Mouse (Mus musculus) lung, embryonic 14.5 days (tissue): ENCODE measurements at regions not wholly inside any gene's neighbourhood (a gene's known extent, or its start where the extent isn't known, plus 50 kb on each side); places are given as distances from the start of the nearest gene placed in this dataset.

Source experiments
- ATAC-seq: fragments of 200-750 bp; cut with Nextera tagmentation; 2 replicates; pipeline ENCODE4 v1.8.0; 2017; ENCODE audit warnings: mild to moderate bottlenecking, moderate TSS enrichment, moderate library complexity; ENCODE audit not compliant: insufficient read depth
- DNase-seq: peaks from one replicate; pipeline ENCODE4 v3.0.0-alpha.2; 2015
- H3K27ac ChIP-seq: fragments of 300-500 bp; sonication (generic); 2 replicates; pipeline ENCODE4 v1.5.1; 2014; ENCODE audit warnings: low read depth, mild to moderate bottlenecking, moderate library complexity
- H3K27me3 ChIP-seq: fragments of 300-500 bp; sonication (generic); 2 replicates; pipeline ENCODE4 v1.6.1; 2014; ENCODE audit warnings: low read length, control low read depth; ENCODE audit not compliant: insufficient read depth
- H3K36me3 ChIP-seq: fragments of 300-500 bp; sonication (generic); 2 replicates; pipeline ENCODE4 v1.6.1; 2014; ENCODE audit warnings: control low read depth; ENCODE audit not compliant: insufficient read depth
- H3K4me1 ChIP-seq: fragments of 300-500 bp; sonication (generic); 2 replicates; pipeline ENCODE4 v1.6.1; 2014; ENCODE audit warnings: antibody characterized with exemption, control low read depth; ENCODE audit not compliant: insufficient read depth
- H3K4me2 ChIP-seq: fragments of 300-500 bp; sonication (generic); 2 replicates; pipeline ENCODE4 v1.6.1; 2014; ENCODE audit warnings: mild to moderate bottlenecking
- H3K4me3 ChIP-seq: fragments of 300-500 bp; sonication (generic); 2 replicates; pipeline ENCODE4 v1.5.1; 2014; ENCODE audit warnings: low read depth, low read length
- H3K9ac ChIP-seq: fragments of 300-500 bp; sonication (generic); 2 replicates; pipeline ENCODE4 v1.6.1; 2014
- H3K9me3 ChIP-seq: fragments of 300-500 bp; sonication (generic); 2 replicates; pipeline ENCODE4 v1.6.1; 2016; ENCODE audit warnings: low read depth, low read length, control low read depth
- CTCF ChIP-seq: IDR thresholded peaks from 2 replicates; pipeline ENCODE4 v1.5.1; 2016; ENCODE audit warnings: antibody characterized with exemption, low read depth
- WGBS: fragments of 180-500 bp; shearing (Covaris S2); extraction: QIAGEN DNeasy Blood & Tissue Kit; methylation state at CpG from one replicate; pipeline ENCODE4 v1.1.7; 2014; 5-methylcytosine and 5-hydroxymethylcytosine counted together

DNA sequence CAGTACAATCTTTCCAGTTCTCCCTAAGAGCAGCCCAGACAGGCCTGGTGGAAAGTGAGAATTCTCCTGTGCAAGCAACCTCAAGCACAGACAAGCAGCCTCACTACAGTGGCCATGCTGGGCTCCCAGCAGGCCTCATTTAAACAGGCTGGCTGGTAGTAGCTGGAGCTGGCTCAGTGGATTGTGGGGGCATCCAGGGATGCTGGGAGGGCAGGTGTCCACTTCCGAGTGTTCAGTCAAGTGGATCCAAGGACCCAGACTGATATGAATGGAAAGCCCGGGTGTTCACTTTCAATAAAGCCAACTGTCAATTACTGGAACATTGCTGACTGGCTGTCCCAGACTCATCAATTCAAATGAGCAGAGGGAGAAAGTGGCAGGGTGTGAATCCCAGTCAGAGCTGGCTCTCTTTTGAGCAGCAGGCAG is 77.2 kb upstream of the Cxcr4 start:
- ATAC-seq (no peak), DNase-seq (no peak)
- Histone ChIP-seq H3K4me1 (no peaks in the 10 kb centered on the region), H3K9me3 (no peaks in the 10 kb centered on the region), H3K4me2 (no peak overlapping the region), H3K9ac (no peak overlapping the region), H3K27me3 (no peaks in the 10 kb centered on the region), H3K36me3 (no peaks in the 10 kb centered on the region), H3K4me3 (no peak overlapping the region), H3K27ac (no peak overlapping the region)
- WGBS: 49% methylated on average over 2 of the region's 2 CpGs
- TF ChIP-seq CTCF: no peak

DNA sequence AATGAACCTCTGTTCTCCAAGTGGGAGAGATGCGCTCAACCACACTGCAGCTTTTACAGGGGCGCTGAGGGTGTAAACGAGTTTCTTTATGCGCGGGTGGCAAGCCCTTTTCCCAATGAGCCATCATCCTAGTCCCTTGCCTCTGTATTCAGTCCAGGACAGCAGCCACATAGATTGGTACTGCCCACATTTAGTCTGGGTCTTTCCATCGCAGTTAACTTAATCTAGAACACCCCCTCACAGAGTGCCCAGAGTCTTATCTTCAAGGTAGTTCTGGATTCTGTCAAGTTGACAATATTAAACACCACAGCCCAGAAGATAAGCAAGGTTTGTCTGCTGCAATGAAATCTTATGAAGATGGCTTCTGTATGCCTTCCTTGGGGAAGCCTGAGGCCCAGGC is 76.6 kb upstream of the Cxcr4 start:
- H3K27me3 ChIP-seq: no peaks in the 10 kb centered on the region
- H3K4me1 ChIP-seq: no peaks in the 10 kb centered on the region
- H3K27ac ChIP-seq: no peak overlapping the region
- H3K36me3 ChIP-seq: no peaks in the 10 kb centered on the region
- no peaks in the 10 kb centered on the region for H3K9me3 ChIP-seq
- no peak overlapping the region for H3K4me2 ChIP-seq
- WGBS: 79% methylated on average over 6 of the region's 6 CpGs
- no peak overlapping the region for H3K4me3 ChIP-seq
- no peak overlapping the region for H3K9ac ChIP-seq
- TF ChIP-seq CTCF: no peak
- no peak for ATAC-seq
- no peak for DNase-seq

DNA sequence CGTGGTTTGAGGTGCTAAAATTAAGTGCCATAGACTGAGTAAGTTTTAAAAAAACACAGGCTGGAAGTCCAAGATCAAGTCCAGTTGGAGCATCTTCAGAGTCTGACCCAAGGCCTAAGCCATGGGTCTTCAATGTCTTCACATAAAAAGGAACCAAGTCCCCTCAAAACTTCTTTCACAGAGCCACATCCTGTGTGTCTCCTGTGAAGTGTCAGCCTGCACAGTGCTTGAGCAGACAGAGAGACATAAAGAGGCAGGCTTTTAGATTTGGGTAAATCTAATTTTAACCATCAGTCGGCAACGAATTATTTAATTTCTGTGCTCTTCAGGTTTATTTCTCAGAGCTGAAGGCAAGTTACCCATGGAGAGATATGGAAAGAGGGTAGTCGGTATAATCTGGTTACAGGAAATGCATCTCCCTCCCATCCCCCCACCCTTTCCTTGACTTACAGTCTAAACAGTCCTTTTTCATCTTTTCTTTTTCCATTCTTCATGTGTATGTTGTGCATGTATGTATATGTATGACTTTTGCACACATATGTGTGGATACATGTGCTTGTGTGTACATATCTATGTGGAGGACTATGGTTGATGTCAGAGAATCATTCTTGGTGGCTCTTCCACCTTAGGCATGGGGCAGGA is 75.1 kb upstream of the Cxcr4 start:
- no peak for ATAC-seq
- no peaks in the 10 kb centered on the region for H3K36me3 ChIP-seq
- H3K9ac ChIP-seq: no peak overlapping the region
- no peak for DNase-seq
- no peak for TF ChIP-seq CTCF
- H3K27me3 ChIP-seq: no peaks in the 10 kb centered on the region
- no peaks in the 10 kb centered on the region for H3K4me1 ChIP-seq
- no peaks in the 10 kb centered on the region for H3K9me3 ChIP-seq
- H3K4me2 ChIP-seq: no peak overlapping the region
- H3K4me3 ChIP-seq: no peak overlapping the region
- WGBS: 75% methylated on average over 4 of the region's 4 CpGs
- no peak overlapping the region for H3K27ac ChIP-seq

DNA sequence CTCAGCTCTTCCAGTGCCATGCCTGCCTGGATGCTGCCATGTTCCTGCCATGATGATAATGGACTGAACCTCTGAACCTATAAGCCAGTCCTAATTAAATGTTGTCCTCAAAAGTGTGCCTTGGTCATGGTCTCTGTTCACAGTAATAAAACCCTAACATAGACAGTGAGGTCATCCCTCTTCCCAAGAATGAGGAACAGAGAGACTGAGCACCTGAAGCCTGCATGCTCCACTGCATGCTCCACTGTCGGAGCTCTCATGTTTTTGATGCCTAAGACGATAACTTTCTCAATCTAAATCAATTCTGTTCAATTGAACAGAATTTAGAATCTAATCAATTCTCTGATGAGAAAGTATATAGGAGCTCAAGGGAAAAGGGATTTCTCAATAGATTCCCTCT is 71.1 kb upstream of the Cxcr4 start:
- Histone ChIP-seq H3K27me3 (no peaks in the 10 kb centered on the region), H3K9me3 (no peaks in the 10 kb centered on the region), H3K4me2 (no peak overlapping the region), H3K36me3 (no peaks in the 10 kb centered on the region), H3K27ac (no peak overlapping the region), H3K9ac (no peak overlapping the region), H3K4me3 (no peak overlapping the region), H3K4me1 (no peaks in the 10 kb centered on the region)
- ATAC-seq (no peak), DNase-seq (no peak)
- 91% methylated on average over 2 of the region's 2 CpGs for WGBS
- no peak for TF ChIP-seq CTCF

- no peak overlapping the region for H3K4me3 ChIP-seq
- ATAC-seq: no peak
These were observed 67.8 kb upstream of the Cxcr4 start for GRCm38 (mm10) chr1:128659857-128660256.

GRCm38 (mm10) chr1:128658802-128659201 is 66.7 kb upstream of the Cxcr4 start:
- Histone ChIP-seq H3K9ac (no peak overlapping the region), H3K4me1 (no peaks in the 10 kb centered on the region), H3K4me2 (no peak overlapping the region), H3K27ac (no peak overlapping the region), H3K36me3 (no peaks in the 10 kb centered on the region), H3K4me3 (no peak overlapping the region), H3K27me3 (no peaks in the 10 kb centered on the region), H3K9me3 (no peaks in the 10 kb centered on the region)
- no peak for TF ChIP-seq CTCF
- WGBS: 9% methylated on average over 2 of the region's 2 CpGs
- DNase-seq (no peak), ATAC-seq (no peak)

More at GRCm38 (mm10) chr1:128659857-128660256, 67.8 kb upstream of the Cxcr4 start:
- no peak for DNase-seq
- TF ChIP-seq CTCF: no peak
- H3K9ac ChIP-seq: no peak overlapping the region
- no peak overlapping the region for H3K4me2 ChIP-seq
- H3K36me3 ChIP-seq: no peaks in the 10 kb centered on the region
- WGBS: 63% methylated on average over 1 of the region's 1 CpGs
- H3K27me3 ChIP-seq: no peaks in the 10 kb centered on the region
- no peak overlapping the region for H3K27ac ChIP-seq
- no peaks in the 10 kb centered on the region for H3K4me1 ChIP-seq
- no peaks in the 10 kb centered on the region for H3K9me3 ChIP-seq

- H3K9ac ChIP-seq: no peak overlapping the region
- no peaks in the 10 kb centered on the region for H3K36me3 ChIP-seq
- 29% methylated on average over 5 of the region's 5 CpGs for WGBS
- DNase-seq: peak; percentile 34
- H3K4me1 ChIP-seq: peaks cover 9% of the 10 kb centered on the region; the same call in 1 of the 2 replicates
- ATAC-seq: peak; percentile 57
- H3K27me3 ChIP-seq: no peaks in the 10 kb centered on the region
- H3K4me3 ChIP-seq: no peak overlapping the region
- H3K27ac ChIP-seq: peak overlapping the region; percentile 78
- no peak for TF ChIP-seq CTCF
- H3K9me3 ChIP-seq: no peaks in the 10 kb centered on the region
- H3K4me2 ChIP-seq: no peak overlapping the region
These were observed 62.2 kb upstream of the Cxcr4 start for GRCm38 (mm10) chr1:128654099-128654862.
